Mouse (Mus musculus) adrenal gland, adult 18-20 months (tissue): ENCODE measurements around the gene Gm1043. TPM values are rescaled to one million over a fixed set of nuclear protein-coding genes. Genes with fewer than 3 reads are reported as not detected.

Experiments
- DNase-seq, 2 experiments: peaks; one replicate each; pipeline ENCODE4 v3.0.0; 2021 to 2022; ENCODE audit warnings: low spot score in 2 of 2
- total RNA-seq, 2 experiments: library from RNA; stranded (reverse); gene quantifications; 1 replicate in 1 of 2; 2 replicates in 1 of 2; pipeline ENCODE4 v1.2.3; 2021

Gene Gm1043
- total RNA-seq, 2 experiments from 2014 or later: 0.40 to 0.51 TPM

- no peak for DNase-seq
Observed at GRCm38 (mm10) chr5:37066703-37067568, 18.2 kb upstream of the Gm1043 start.

DNA sequence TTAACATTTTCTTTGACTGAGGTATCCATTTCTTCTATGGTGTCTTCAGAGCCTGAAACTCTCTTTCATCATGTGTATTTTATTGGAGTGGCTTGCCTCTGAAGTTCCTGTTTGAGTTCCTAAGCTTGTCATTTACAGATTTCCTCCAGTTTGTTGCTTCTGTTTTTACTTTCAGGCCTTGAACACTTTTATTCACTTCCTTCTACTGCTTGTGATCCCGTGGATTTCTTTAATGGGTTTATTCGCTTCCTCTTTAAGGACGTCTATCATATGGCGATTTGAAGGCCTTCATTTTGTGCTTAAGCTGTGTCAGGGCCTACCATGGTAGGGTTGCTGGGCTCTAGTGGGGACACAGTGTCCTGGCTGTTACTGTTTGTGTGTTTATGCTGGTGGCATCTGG, 11.5 kb upstream of the Gm1043 start:
- no peak for DNase-seq

GRCm38 (mm10) chr5:37076692-37077329, 8.4 kb upstream of the Gm1043 start:
- DNase-seq: no peak

DNA sequence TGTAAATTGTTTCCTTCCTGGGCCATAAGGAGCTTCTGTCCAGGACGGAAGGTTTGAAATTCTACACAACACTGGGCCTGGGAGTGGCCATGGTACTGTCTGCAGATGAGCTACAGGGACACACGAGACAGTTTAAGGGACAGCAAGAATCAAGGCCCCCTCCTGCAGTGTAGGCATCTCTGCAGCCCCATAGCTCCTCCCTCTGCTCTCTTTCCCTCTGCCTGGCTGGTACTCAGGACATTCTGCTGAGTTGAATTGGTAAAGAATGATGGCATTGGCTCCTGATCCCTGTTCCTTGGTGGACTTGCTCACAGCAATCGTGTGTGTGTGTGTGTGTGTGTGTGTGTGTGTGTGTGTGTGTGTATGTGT, 7.9 kb upstream of the Gm1043 start:
- DNase-seq: no peak

DNA sequence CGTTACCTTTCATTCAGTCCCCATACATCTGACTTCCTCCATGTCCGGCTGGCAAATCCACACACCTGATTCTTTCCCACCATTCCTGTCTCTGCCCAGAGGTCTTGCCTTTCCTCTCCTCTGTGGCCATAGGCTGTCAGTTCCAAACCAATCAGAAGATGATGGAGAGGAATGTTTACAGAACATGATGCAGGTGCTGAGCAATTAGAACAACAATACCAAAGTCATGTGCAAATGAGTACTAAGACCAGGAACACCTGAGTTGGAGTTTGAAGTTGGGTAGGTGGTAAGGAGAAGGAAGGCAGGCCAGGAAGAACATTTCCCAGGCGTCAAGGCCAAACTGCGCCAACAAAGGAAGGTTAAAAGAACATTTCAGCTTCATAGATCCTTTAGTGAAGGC, 5.7 kb upstream of the Gm1043 start:
- no peak for DNase-seq

- DNase-seq: no peak
Observed at GRCm38 (mm10) chr5:37080601-37081000, 4.6 kb upstream of the Gm1043 start.

DNA sequence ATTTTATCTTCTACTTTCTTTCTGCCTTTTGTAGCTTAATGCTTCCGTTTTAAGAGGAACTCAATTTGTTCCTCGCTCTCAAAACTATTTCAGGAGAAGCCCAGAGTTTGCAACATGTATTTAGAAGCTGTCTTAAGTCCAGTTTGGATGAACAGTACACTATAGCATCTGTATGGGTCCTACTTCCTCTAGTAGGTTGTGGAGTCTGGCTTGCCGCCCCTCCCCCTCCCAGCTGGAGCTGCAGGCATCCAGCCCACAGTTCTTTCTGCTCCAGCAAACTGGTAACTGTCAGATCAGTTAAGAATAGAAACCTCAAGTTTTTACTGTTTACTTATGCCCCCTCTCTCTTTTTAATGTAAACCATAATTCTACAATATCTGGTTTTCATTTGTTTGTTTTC, 2.8 kb upstream of the Gm1043 start:
- DNase-seq: no peak

GRCm38 (mm10) chr5:37083209-37083770, 1.9 kb upstream of the Gm1043 start:
- DNase-seq: no peak

DNA sequence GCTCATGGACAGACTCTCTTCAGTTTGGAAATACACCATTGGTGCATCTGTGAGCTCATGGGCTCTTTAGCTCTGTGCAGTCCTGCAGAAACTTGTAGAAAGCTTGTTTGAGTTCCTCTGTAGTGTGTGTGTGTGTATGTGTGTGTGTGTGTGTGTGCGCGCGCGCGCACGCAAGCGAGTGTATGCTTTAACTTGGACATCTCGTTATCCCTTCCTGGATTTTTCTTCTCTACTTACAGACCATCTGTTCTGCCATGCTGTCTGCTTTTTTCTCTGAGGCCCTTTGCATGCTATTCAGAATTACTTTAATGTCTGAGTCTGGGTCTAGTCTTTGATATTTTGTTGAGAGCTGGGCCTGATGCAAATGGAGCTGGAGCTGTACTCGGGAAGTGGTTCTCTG, 1.3 kb upstream of the Gm1043 start:
- DNase-seq: no peak

GRCm38 (mm10) chr5:37085918-37086317, 748 bp downstream of the Gm1043 start:
- DNase-seq: no peak

DNA sequence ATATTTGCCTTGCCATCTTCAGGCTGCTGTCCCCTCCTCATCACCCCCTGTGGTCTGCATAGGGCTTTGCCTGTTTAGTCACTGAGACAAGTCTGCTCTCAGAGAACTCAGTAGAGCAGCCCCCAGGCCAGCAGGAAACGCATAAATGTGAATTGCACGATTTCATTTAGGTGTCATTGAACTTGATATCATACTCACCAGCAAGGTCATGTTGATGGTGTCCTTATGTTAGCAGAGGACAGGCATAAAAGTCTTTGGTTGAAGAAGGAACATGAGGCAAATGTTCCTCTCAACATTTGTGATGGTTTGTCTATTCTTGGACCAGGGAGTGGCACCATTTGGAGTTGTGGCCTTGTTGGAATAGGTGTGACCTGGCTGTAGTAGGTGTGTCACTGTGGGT, 2.6 kb downstream of the Gm1043 start:
- no peak for DNase-seq

GRCm38 (mm10) chr5:37088342-37089108, 3.4 kb downstream of the Gm1043 start:
- DNase-seq: no peak

- peak in 1 of 2 experiments; percentile 18 for DNase-seq
Observed at GRCm38 (mm10) chr5:37091171-37091628, 6.0 kb downstream of the Gm1043 start.

GRCm38 (mm10) chr5:37094941-37095340, 9.8 kb downstream of the Gm1043 start:
- DNase-seq: no peak

DNA sequence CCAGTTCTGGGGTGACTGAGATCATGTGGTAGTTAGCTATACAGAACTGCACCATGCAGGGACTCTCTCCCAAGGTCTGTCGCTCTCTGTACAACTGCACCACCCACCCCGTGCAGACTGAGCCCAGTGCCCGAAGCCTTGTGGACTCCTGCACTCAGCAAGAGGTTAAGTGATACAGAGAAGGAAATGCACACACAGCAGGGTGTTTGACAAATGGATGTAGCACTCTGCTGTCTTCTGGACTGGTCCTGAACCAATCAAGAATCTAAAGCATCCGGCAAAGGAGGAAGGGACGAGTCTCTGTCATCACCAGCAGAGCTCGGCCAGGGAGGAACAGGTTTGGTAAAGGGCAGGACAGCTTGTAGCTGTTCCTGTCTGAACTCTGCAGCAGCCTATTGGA, 12.4 kb downstream of the Gm1043 start:
- DNase-seq: no peak

- DNase-seq: no peak
Observed at GRCm38 (mm10) chr5:37100813-37101212, 15.6 kb downstream of the Gm1043 start.

DNA sequence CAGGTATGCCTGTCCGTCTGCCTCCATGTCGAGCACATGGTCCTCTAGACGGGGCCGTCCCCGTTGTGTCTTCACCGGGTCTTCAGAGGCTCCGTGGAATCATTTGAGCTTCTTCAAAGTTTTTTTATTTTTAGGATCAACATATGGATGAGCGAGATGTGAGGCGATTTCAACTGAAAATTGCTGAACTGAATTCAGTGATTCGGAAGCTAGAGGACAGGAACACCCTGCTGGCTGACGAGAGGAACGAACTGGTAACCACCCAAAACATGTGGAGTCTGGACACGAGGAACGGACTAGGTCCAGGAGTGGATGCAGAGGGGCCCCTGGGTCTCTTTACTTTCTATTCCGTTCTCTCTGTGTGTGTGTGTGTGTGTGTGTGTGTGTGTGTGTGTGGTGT, 16.5 kb downstream of the Gm1043 start:
- DNase-seq: no peak

- DNase-seq: no peak
Observed at GRCm38 (mm10) chr5:37102056-37102455, 16.9 kb downstream of the Gm1043 start.

DNA sequence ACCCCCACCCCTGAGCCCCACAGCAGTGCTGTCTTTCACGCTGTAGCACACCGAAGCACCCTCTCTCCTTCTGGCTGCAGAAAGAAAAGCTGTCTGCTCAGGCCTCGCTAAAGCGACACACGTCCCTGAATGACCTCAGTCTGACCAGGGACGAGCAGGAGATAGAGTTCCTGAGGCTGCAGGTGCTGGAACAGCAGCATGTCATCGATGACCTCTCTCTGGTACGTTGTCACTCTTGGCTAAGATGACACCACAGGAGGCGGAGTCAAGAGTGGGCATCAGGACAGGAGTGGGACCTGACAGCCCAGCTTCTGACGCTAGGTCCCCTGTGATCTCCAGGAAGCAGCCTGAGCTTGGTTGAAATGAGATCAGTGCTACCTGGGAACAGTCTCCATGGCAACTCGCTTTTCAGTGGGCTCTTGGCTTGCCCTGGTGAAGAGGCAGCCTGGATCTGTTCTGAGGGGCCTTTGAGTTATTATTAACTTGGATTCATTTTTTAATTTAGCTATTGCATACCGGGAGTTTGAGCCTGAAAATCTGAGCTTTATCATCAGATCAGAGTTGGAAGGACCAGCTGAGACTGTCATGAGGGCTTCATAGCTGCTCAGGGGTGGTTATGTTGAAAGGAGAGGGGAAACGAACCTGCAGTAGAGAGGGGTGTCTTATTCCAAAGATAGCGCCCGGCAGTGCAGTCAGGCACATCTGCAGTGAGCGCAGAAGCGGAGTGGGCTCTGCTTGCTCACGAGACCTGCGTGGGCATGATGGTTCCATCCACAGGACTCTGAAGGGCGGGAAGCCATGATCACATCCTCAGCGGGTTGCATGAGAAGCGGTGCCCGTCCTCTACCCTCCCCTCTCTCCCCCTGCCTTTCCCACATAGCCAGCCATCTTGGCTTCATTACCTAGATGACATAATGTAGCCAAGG, 20.6 kb downstream of the Gm1043 start:
- no peak for DNase-seq

GRCm38 (mm10) chr5:37107111-37107510, 21.9 kb downstream of the Gm1043 start:
- DNase-seq: no peak
